Mouse (Mus musculus): ENCODE data around the gene Card10. TPM values are rescaled to one million over a fixed set of nuclear protein-coding genes. Genes with fewer than 3 reads are reported as not detected.
A peak's percentile ranks its signal among the peaks of the same experiment; 100 is the strongest.
"Not testable (repeated sequence)": the region's sequence is repeated elsewhere in the genome, so short reads cannot be mapped to it uniquely, and the experiment has no call there.

Gene Card10
- polyA plus RNA-seq, 2 experiments: 5.1 to 9.0 TPM

GRCm38 (mm10) chr15:78848467-78848866 is 45.6 kb upstream of the Card10 start:
- DNase-seq (ENCODE audit: low spot score) (peak; percentile 81), ATAC-seq (ENCODE audit: low FRiP score, low read depth) (no peak)
- WGBS: 25% methylated on average over 5 of the region's 5 CpGs
- H3K27me3 ChIP-seq (ENCODE audit: control insufficient read depth, insufficient read depth, low read length): no peaks in the 10 kb centered on the region
- no peak for TF ChIP-seq POLR2A (IDR thresholded peaks at IDR 0.05; ENCODE audit: borderline replicate concordance, extremely low read depth, insufficient read depth, insufficient read length)
- H3K9ac ChIP-seq (ENCODE audit: low read depth, low read length, severe bottlenecking): no peak overlapping the region
- H3K4me2 ChIP-seq (replicated peaks; ENCODE audit: low read depth, low read length, severe bottlenecking): no peak overlapping the region
- peaks cover 4% of the 10 kb centered on the region; the same call in 1 of the 2 replicates for H3K36me3 ChIP-seq (ENCODE audit: control insufficient read depth, insufficient read depth, low read length)
- H3K4me1 ChIP-seq (ENCODE audit: control insufficient read depth, insufficient read depth, low read length): peaks cover 14% of the 10 kb centered on the region
- H3K9me3 ChIP-seq (ENCODE audit: control insufficient read depth, low read length): no peaks in the 10 kb centered on the region
- H3K4me3 ChIP-seq (replicated peaks; ENCODE audit: low read length): no peak overlapping the region
- no peak overlapping the region for H3K27ac ChIP-seq (replicated peaks; ENCODE audit: low read depth, low read length)

- H3K36me3 ChIP-seq (ENCODE audit: control insufficient read depth, insufficient read depth, low read length); ATAC-seq (ENCODE audit: low FRiP score, low read depth); H3K4me3 ChIP-seq (replicated peaks; ENCODE audit: low read length); H3K9me3 ChIP-seq (ENCODE audit: control insufficient read depth, low read length); H3K4me2 ChIP-seq (replicated peaks; ENCODE audit: low read depth, low read length, severe bottlenecking); H3K27ac ChIP-seq (replicated peaks; ENCODE audit: low read depth, low read length); DNase-seq (ENCODE audit: low spot score); H3K9ac ChIP-seq (ENCODE audit: low read depth, low read length, severe bottlenecking); H3K27me3 ChIP-seq (ENCODE audit: control insufficient read depth, insufficient read depth, low read length): not testable (repeated sequence)
- WGBS: 90% methylated on average over 7 of the region's 7 CpGs
- H3K4me1 ChIP-seq (ENCODE audit: control insufficient read depth, insufficient read depth, low read length): peaks cover 23% of the 10 kb centered on the region
Observed at GRCm38 (mm10) chr15:78846805-78847204, 44.0 kb upstream of the Card10 start.

GRCm38 (mm10) chr15:78846352-78846751 is 43.5 kb upstream of the Card10 start:
- Histone ChIP-seq H3K27me3 (ENCODE audit: control insufficient read depth, insufficient read depth, low read length) (peaks cover 5% of the 10 kb centered on the region; the same call in 1 of the 2 replicates), H3K9me3 (ENCODE audit: control insufficient read depth, low read length) (no peaks in the 10 kb centered on the region), H3K27ac (replicated peaks; ENCODE audit: low read depth, low read length) (no peak overlapping the region), H3K4me3 (replicated peaks; ENCODE audit: low read length) (no peak overlapping the region), H3K4me1 (ENCODE audit: control insufficient read depth, insufficient read depth, low read length) (peaks cover 20% of the 10 kb centered on the region), H3K36me3 (ENCODE audit: control insufficient read depth, insufficient read depth, low read length) (peaks cover 4% of the 10 kb centered on the region; the same call in 1 of the 2 replicates), H3K9ac (ENCODE audit: low read depth, low read length, severe bottlenecking) (no peak overlapping the region), H3K4me2 (replicated peaks; ENCODE audit: low read depth, low read length, severe bottlenecking) (no peak overlapping the region)
- WGBS: 74% methylated on average over 8 of the region's 8 CpGs
- ATAC-seq (ENCODE audit: low FRiP score, low read depth) (no peak), DNase-seq (ENCODE audit: low spot score) (no peak)
- TF ChIP-seq POLR2A (IDR thresholded peaks at IDR 0.05; ENCODE audit: borderline replicate concordance, extremely low read depth, insufficient read depth, insufficient read length): no peak

GRCm38 (mm10) chr15:78845867-78846266 is 43.0 kb upstream of the Card10 start:
- no peak overlapping the region for H3K4me2 ChIP-seq (replicated peaks; ENCODE audit: low read depth, low read length, severe bottlenecking)
- H3K4me1 ChIP-seq (ENCODE audit: control insufficient read depth, insufficient read depth, low read length): peaks cover 22% of the 10 kb centered on the region
- 85% methylated on average over 8 of the region's 8 CpGs for WGBS
- H3K9me3 ChIP-seq (ENCODE audit: control insufficient read depth, low read length): no peaks in the 10 kb centered on the region
- H3K4me3 ChIP-seq (replicated peaks; ENCODE audit: low read length): no peak overlapping the region
- DNase-seq (ENCODE audit: low spot score) (no peak), ATAC-seq (ENCODE audit: low FRiP score, low read depth) (no peak)
- H3K9ac ChIP-seq (ENCODE audit: low read depth, low read length, severe bottlenecking): no peak overlapping the region
- H3K36me3 ChIP-seq (ENCODE audit: control insufficient read depth, insufficient read depth, low read length): peaks cover 4% of the 10 kb centered on the region; the same call in 1 of the 2 replicates
- peaks cover 5% of the 10 kb centered on the region; the same call in 1 of the 2 replicates for H3K27me3 ChIP-seq (ENCODE audit: control insufficient read depth, insufficient read depth, low read length)
- H3K27ac ChIP-seq (replicated peaks; ENCODE audit: low read depth, low read length): no peak overlapping the region
- TF ChIP-seq POLR2A (IDR thresholded peaks at IDR 0.05; ENCODE audit: borderline replicate concordance, extremely low read depth, insufficient read depth, insufficient read length): no peak

- H3K27ac ChIP-seq (replicated peaks; ENCODE audit: low read depth, low read length): no peak overlapping the region
- DNase-seq (ENCODE audit: low spot score) (no peak), ATAC-seq (ENCODE audit: low FRiP score, low read depth) (no peak)
- peaks cover 27% of the 10 kb centered on the region for H3K4me1 ChIP-seq (ENCODE audit: control insufficient read depth, insufficient read depth, low read length)
- no peak overlapping the region for H3K9ac ChIP-seq (ENCODE audit: low read depth, low read length, severe bottlenecking)
- peak overlapping the region; percentile 21; the same call in 1 of the 2 replicates for H3K4me2 ChIP-seq (replicated peaks; ENCODE audit: low read depth, low read length, severe bottlenecking)
- TF ChIP-seq POLR2A (IDR thresholded peaks at IDR 0.05; ENCODE audit: borderline replicate concordance, extremely low read depth, insufficient read depth, insufficient read length): no peak
- no peaks in the 10 kb centered on the region for H3K9me3 ChIP-seq (ENCODE audit: control insufficient read depth, low read length)
- WGBS: 77% methylated on average over 11 of the region's 11 CpGs
- H3K27me3 ChIP-seq (ENCODE audit: control insufficient read depth, insufficient read depth, low read length): peaks cover 5% of the 10 kb centered on the region; the same call in 1 of the 2 replicates
- H3K4me3 ChIP-seq (replicated peaks; ENCODE audit: low read length): no peak overlapping the region
- H3K36me3 ChIP-seq (ENCODE audit: control insufficient read depth, insufficient read depth, low read length): peaks cover 4% of the 10 kb centered on the region; the same call in 1 of the 2 replicates
Observed at GRCm38 (mm10) chr15:78845321-78845720, 42.5 kb upstream of the Card10 start.
